Mouse (Mus musculus) WW6 (cell line): Measurements from ENCODE around the gene Gfpt1.

ENCODE experiments used
- DNase-seq: peaks from one replicate; pipeline ENCODE4 v3.0.0-alpha.2; 2013; ENCODE audit warnings: low read depth, low spot score

Gfpt1 gene

GRCm38 (mm10) chr6:87100297-87101020 lies 57.8 kb downstream of the Gfpt1 start:
- DNase-seq: no peak

DNA sequence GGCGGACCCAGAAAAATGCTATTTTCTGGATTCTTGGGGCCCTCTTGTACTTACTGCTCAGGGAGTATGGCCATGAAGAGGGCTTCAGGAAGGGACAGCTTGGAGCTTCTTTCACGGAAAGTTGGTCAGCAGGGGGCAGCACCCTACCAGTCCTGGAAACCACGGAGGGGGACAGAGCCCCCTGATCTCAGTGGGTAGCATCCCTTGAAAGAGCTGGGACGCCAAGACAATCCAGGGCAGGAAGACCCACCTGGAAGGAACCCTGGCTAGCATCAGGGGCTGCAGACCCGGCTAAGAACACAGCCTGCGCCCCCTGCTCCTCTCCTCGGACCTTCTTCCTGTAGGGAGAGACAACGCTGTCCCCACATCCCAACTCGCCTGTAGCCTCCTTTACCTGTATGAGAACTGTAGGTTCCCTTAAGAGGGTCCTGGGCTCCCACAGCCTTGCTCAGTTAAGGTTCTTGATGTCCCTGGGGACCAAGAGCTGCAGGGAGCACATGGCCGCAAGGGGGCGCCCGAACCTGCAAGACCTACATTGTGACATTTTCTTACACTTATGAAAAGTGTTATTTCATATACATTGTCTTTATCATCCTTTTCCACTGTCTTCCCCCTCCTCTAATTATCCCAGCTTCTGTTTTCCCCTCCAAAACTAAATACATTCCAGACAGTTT lies 58.8 kb downstream of the Gfpt1 start:
- peak; percentile 42 for DNase-seq

GRCm38 (mm10) chr6:87101955-87102353 lies 59.3 kb downstream of the Gfpt1 start:
- no peak for DNase-seq

DNA sequence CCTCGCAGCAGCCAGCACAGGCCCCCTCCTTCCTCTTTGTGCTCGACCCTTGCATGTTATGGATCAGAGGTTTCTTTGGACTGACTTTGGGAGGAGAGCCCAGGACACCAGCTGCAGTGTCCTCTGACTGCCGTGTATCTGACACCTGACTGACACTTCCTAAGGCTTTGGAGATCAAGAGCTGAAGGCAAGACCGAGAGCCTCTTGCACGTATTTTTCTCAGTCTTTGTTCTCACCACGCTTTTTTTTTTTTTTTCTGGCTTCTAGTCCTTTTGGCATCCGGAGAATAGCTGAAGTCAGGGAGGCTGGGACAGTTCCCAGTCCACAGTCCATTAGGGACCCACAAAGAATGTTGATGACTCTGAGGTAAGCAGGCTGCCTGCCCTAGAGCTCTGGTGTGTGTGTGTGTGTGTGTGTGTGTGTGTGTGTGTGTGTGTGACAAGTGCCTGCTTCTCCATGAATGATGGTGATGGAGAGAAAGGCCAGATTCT lies 59.8 kb downstream of the Gfpt1 start:
- no peak for DNase-seq

DNA sequence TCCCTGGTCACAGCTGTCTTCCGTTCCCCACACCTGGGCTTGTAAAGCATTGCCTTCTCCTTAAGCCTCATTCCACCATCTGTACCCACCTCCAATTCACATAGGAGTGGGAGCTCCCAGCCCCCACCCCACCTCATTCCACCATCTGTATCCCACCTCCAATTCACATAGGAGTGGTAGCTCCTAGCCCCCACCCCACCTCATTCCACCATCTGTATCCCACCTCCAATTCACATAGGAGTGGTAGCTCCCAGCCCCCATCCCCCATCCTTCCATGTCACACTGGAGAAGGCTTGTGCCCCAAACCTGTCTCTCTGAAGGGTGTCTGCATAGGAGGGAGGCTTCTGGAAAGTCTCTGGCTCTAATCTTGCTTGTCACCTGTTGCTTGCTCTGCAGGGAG lies 60.7 kb downstream of the Gfpt1 start:
- DNase-seq: no peak

DNA sequence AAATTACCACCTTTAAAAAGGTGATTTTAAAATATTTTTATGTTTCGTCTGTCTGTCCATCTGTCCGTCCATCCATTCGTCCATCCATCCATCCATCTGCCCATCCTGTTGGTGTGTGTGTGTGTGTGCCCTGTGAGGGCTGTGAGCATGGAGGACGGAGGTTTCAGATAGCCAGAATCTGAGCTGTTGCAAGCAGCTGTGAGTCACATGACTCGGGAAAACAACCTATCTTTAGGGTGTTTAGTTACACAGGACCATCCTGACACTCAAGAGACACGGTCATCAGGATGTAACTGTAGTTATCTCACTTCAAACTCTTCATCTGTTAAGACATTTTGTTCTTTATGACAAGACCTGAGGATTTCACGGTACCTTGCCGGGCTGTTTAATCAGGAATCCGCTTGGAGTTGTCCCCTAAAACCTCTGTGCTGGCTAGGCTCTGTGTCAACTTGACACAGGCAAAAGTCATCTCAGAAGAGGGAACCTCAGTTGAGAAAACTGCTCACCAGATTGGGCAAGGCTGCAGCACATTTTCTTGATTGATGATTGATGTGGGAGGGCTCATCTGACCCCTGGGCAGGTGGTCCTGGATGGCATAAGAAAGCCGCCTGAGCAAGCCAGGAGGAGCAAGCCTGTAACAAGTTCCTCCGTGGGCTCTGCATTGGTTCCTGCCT lies 61.6 kb downstream of the Gfpt1 start, which contains the start of gene D6Ertd527e:
TSS of gene D6Ertd527e (plus strand) at position 624 of the 674 bp plus-strand sequence.
- DNase-seq: no peak

GRCm38 (mm10) chr6:87111493-87111892 lies 68.8 kb downstream of the Gfpt1 start:
- no peak for DNase-seq

DNA sequence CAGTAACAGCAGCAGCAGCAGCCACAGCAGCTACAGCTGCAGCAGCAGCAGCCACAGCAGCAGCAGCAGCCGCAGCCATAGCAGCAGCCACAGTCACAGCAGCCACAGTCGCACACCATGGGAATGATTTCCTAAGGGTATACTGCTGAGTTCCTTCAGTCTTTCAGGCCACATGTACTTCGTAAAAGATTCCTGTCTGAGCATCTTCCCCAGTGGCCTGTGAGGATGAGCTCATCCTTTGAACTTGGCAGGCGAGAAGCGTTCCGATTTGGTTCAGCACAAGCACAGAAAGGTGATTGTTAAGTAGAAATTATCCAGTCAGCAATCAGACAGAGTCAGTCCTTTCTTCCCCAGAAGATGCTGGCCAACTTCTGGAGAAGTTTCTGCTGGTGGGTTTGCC lies 69.5 kb downstream of the Gfpt1 start:
- DNase-seq: no peak

DNA sequence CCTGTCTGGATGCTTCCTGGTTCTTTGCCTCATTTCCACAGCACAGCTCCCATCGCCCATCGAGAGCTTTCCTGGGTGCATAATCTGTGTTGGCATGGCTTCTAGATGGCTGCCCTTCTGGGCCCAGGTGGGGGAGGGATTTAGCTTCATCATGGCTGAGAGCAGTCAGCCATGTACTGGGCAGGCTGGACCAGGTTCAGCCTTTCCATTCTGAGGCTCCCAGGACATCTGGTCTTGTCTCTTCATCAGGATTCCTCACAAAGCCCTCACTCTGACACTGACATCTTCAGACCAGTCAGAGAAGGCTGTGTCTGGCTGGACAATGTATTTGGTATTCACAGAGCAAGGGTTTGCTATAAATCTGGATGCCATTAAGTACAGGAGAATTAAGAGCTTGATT lies 73.3 kb downstream of the Gfpt1 start:
- no peak for DNase-seq

DNA sequence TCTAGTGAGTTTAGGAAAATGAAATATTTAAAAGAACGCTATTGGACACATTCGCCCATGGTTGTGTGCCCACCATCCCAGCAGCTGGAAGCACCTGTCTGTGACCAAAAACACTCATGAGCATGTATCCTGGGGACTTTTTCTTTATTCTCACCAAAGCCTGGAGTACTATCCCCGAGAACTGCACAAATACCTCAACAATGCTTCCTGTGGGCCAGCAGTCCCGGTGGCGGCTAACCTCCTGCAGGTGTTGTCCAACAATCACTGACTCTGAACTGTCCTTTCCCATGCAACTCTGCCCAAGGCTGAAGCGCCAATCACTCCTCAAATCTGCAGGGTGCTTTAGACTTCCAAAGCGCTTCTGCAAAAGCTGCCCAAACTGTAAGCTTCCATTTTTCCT lies 74.0 kb downstream of the Gfpt1 start:
- no peak for DNase-seq

GRCm38 (mm10) chr6:87119066-87119837 lies 76.6 kb downstream of the Gfpt1 start:
- DNase-seq: no peak

DNA sequence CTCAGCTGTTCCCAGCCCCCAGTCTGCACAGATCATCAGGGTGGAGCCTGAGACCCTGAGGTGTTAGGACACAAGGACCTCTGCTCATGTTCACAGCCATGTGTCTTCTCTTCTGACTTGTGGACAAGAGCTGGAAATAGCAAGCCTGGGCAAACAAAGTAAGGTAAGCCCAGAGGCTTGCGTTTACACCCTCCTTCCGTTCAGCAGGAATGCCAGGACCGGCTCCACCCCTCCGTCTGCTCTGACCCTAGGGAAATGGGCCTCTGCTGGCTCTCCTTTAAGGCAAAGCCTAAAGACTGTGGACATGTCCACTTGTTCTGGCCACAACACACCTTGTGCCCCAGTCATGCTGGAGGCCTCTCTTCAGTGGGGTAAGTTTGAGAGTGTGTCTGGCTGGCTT lies 77.3 kb downstream of the Gfpt1 start:
- no peak for DNase-seq

DNA sequence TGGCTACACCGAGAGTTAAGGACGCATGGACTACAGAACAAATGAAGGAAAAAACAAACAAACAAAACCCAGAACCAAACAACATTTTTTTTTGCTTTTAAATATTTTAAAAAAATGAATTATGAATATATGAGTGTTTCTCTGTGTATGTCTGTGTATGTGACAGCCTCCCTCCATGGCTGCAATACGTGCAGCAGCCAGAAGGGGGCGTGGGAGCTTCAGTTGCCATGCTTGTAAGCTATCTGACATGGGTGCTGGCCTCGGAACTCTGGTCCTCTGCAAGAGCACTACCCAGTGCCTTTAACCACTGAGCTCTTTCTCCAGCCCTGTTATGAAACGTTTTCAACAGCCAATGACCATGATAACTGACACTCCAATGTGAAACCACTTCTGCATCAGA lies 78.0 kb downstream of the Gfpt1 start:
- no peak for DNase-seq

- no peak for DNase-seq
Observed at GRCm38 (mm10) chr6:87121961-87122360, 79.3 kb downstream of the Gfpt1 start.

- DNase-seq: no peak
Observed at GRCm38 (mm10) chr6:87123406-87123805, 80.8 kb downstream of the Gfpt1 start.

DNA sequence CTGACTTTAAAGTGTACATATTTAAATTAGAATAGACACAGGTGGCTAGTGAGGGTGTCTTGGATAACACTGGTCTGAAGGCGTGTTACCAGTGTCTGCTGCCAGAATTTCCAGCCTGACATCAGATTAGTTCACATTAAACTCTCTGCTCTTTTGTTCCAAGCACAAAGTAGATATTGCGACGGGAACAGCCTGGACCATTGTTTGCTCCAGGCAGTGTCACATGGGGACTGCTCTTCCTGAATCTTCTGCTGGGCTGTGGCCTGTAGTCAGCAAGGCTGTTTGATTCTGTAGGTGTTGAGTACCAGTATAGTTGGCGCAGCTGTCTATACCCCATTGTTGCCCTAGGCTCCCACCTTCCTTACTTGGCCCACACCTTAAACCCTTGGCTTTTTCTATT lies 81.3 kb downstream of the Gfpt1 start:
- no peak for DNase-seq

GRCm38 (mm10) chr6:87127049-87127753 lies 84.6 kb downstream of the Gfpt1 start:
- no peak for DNase-seq

DNA sequence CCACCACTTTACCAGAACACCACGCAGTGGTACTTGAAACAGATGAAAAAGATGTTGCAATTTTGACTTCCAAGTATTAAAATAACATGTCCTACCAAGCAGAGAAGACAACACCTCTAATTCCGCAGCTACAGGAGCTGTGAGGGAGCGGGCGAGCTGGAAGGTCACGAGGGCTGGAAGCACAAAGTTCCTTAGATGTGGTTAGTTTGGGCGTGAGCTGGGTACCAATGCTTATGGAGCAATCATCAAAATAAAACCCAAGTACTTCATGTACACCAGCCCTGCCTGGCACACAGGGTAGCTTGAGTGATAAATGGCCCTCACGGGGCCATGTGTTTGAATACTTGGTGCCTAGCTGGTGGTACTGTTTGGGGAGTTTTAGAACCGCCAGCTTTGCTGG lies 87.2 kb downstream of the Gfpt1 start:
- no peak for DNase-seq

- no peak for DNase-seq
Observed at GRCm38 (mm10) chr6:87130628-87131027, 88.0 kb downstream of the Gfpt1 start.

GRCm38 (mm10) chr6:87131078-87131477 lies 88.4 kb downstream of the Gfpt1 start:
- DNase-seq: no peak

DNA sequence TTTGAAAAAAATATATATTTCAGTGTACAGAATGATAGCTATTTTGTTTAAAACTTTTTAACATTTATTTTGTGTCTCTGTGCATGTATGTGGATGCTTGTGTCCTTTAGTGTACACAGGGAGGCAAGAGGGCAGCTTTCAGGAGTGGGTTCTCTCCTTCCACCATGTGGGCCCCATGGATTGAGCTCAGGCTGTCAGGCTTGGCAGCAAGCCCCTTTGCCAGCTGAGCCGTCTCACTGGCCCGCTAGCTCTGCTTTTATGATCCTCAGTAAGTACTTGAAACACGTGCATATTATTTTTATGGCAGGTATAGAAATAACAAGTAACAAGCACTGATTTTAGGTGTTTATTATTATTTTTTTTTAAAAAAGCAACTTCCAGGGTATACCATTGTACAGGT lies 90.9 kb downstream of the Gfpt1 start:
- no peak for DNase-seq
